Comparison of ENCODE assay signal across 7 mouse cellular contexts in the genomic region with DNA sequence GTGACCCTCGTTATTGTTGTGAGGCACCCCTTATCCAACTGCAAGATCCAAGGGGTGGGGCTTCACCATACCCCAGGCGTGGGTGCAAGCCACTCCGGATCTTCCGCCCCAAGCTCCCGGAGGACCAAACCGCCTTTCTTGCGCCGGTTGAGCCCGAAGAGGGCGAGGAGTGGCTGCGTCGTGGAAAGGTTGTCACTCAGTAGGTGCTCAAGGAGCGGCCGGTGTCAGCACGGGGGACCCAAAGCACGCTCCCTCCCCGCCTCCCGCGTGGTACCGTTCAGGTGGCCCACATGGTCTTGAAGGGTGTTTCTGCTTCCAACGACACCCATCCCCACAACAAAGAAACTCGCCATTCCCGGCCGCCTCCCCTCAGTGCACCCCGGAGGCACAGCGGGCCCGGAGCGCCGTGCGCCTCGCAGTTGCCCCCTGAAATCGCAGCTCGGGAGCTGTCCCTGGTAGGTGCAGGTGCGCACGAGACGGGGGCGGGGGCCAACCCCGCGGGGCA. TPM values are rescaled to one million over a fixed set of nuclear protein-coding genes. Genes with fewer than 3 reads are reported as not detected.
DNase-seq lines count a peak whose midpoint lies in the region; ATAC-seq and TF ChIP-seq lines count a peak whose summit lies in the region.

A gene (plus strand): TSS at position 146 of the 505 bp plus-strand sequence.

- no peak for TF ChIP-seq CTCF in G1E (IDR thresholded peaks at IDR 0.05; ENCODE audit: low read depth, low read length)

- no peak for ATAC-seq in G1E (ENCODE audit: extremely low read depth, insufficient number of reproducible peaks, low FRiP score, poor library complexity, severe bottlenecking)
- peak; percentile 13 for ATAC-seq in heart, embryonic 12.5 days (ENCODE audit: insufficient number of reproducible peaks, low FRiP score)
- ATAC-seq in liver, embryonic 15.5 days (ENCODE audit: insufficient read depth), result no peak
- ATAC-seq in neural tube, embryonic 13.5 days (ENCODE audit: low read depth), result peak; percentile 65

- H3K4me3 ChIP-seq in G1E (ENCODE audit: low read depth, low read length), result peak within 1 kb of the TSS; percentile 92
- peak within 1 kb of the TSS; percentile 98 for H3K4me3 ChIP-seq in erythroblast, embryonic 14.5 days (replicated peaks)
- peak within 1 kb of the TSS; percentile 71 for H3K4me3 ChIP-seq in heart, embryonic 12.5 days
- H3K4me3 ChIP-seq in liver, embryonic 15.5 days (replicated peaks), result peak within 1 kb of the TSS; percentile 79
- H3K4me3 ChIP-seq in neural tube, embryonic 13.5 days, result peak within 1 kb of the TSS; percentile 72

- H3K9ac ChIP-seq in heart, embryonic 12.5 days, result peak within 1 kb of the TSS; percentile 98
- H3K9ac ChIP-seq in liver, embryonic 15.5 days, result peak within 1 kb of the TSS; percentile 95
- H3K9ac ChIP-seq in neural tube, embryonic 13.5 days, result peak within 1 kb of the TSS; percentile 99

- WGBS in heart, embryonic 12.5 days, result under 1% methylated on average over 39 of the region's 39 CpGs
- WGBS in liver, embryonic 15.5 days (ENCODE audit: insufficient replicate concordance), result under 1% methylated on average over 39 of the region's 39 CpGs
- WGBS in neural tube, embryonic 13.5 days, result under 1% methylated on average over 39 of the region's 39 CpGs

- H3K9me3 ChIP-seq in G1E (replicated peaks), result no peaks in the 10 kb centered on the region
- no peaks in the 10 kb centered on the region for H3K9me3 ChIP-seq in erythroblast, embryonic 14.5 days (ENCODE audit: control insufficient read depth, low read length)
- H3K9me3 ChIP-seq in heart, embryonic 12.5 days (replicated peaks), result no peaks in the 10 kb centered on the region
- H3K9me3 ChIP-seq in liver, embryonic 15.5 days (replicated peaks), result no peaks in the 10 kb centered on the region
- no peaks in the 10 kb centered on the region for H3K9me3 ChIP-seq in neural tube, embryonic 13.5 days

- H3K27ac ChIP-seq in heart, embryonic 12.5 days (ENCODE audit: poor library complexity, severe bottlenecking), result peak within 1 kb of the TSS; percentile 100
- peak within 1 kb of the TSS; percentile 97 for H3K27ac ChIP-seq in liver, embryonic 15.5 days (replicated peaks)
- peak within 1 kb of the TSS; percentile 100 for H3K27ac ChIP-seq in neural tube, embryonic 13.5 days (replicated peaks)

- DNase-seq in G1E (ENCODE audit: low spot score), result peak; percentile 18
- DNase-seq in adrenal gland, postnatal 10 days, result peak; percentile 73
- DNase-seq in kidney, postnatal 10 days, result peak; percentile 70

- H3K27me3 ChIP-seq in G1E (ENCODE audit: insufficient read depth, low read length), result peaks cover 21% of the 10 kb centered on the region
- peaks cover 31% of the 10 kb centered on the region for H3K27me3 ChIP-seq in erythroblast, embryonic 14.5 days (ENCODE audit: control insufficient read depth)
- H3K27me3 ChIP-seq in heart, embryonic 12.5 days (replicated peaks), result 0 out of 2 replicates have a peak, but pooled peaks cover 5% of the 10 kb centered on the region
- H3K27me3 ChIP-seq in liver, embryonic 15.5 days, result peaks cover 20% of the 10 kb centered on the region
- no peaks in the 10 kb centered on the region for H3K27me3 ChIP-seq in neural tube, embryonic 13.5 days

- H3K4me1 ChIP-seq in G1E (ENCODE audit: insufficient read depth, low read depth, low read length), result peaks cover 22% of the 10 kb centered on the region
- H3K4me1 ChIP-seq in erythroblast, embryonic 14.5 days (ENCODE audit: control insufficient read depth), result peaks cover 20% of the 10 kb centered on the region
- H3K4me1 ChIP-seq in heart, embryonic 12.5 days (replicated peaks), result peaks cover 14% of the 10 kb centered on the region
- peaks cover 23% of the 10 kb centered on the region for H3K4me1 ChIP-seq in liver, embryonic 15.5 days (replicated peaks)
- H3K4me1 ChIP-seq in neural tube, embryonic 13.5 days (replicated peaks), result peaks cover 42% of the 10 kb centered on the region

- H3K4me2 ChIP-seq in heart, embryonic 12.5 days, result peak within 1 kb of the TSS; percentile 82
- peak within 1 kb of the TSS; percentile 99 for H3K4me2 ChIP-seq in liver, embryonic 15.5 days
- peak within 1 kb of the TSS; percentile 93 for H3K4me2 ChIP-seq in neural tube, embryonic 13.5 days

- peaks cover 15% of the 10 kb centered on the region for H3K36me3 ChIP-seq in G1E (replicated peaks)
- peaks cover 6% of the 10 kb centered on the region for H3K36me3 ChIP-seq in erythroblast, embryonic 14.5 days (ENCODE audit: control insufficient read depth)
- H3K36me3 ChIP-seq in heart, embryonic 12.5 days, result 0 out of 2 replicates have a peak, but pooled peaks cover 3% of the 10 kb centered on the region
- no peaks in the 10 kb centered on the region for H3K36me3 ChIP-seq in liver, embryonic 15.5 days (replicated peaks)
- no peaks in the 10 kb centered on the region for H3K36me3 ChIP-seq in neural tube, embryonic 13.5 days

RNA-seq across cellular contexts. Expression of the gene that starts here (rescaled TPM):
- total RNA-seq in G1E (2014; fragmentation: Nextera tagmentation) (26.0 and 32.4 TPM in 2 replicates), G1E (2017) (29.9 and 36.4 TPM in 2 replicates)
- 5.3 and 6.4 TPM in 2 replicates for polyA plus RNA-seq in G1E (2012)
- 10 to 100 TPM; 42.2 to 55.8 TPM for total RNA-seq in adrenal gland, postnatal 10 days (2021)
- polyA plus RNA-seq in erythroblast, embryonic 14.5 days (2012), result 0.24 and 0.52 TPM in 2 replicates
- 29.3 and 32.9 TPM in 2 replicates for polyA plus RNA-seq in heart, embryonic 12.5 days (2016; fragmentation: Nextera tagmentation; extraction: Ambion mirVana)
- polyA plus RNA-seq in liver, embryonic 15.5 days (2015; fragmentation: Nextera tagmentation; extraction: Ambion mirVana), result 6.1 and 6.6 TPM in 2 replicates
- 43.7 and 45.7 TPM in 2 replicates for polyA plus RNA-seq in neural tube, embryonic 13.5 days (2015; fragmentation: Nextera tagmentation; extraction: Ambion mirVana)

Comparison
In these comparisons a context has a peak if more than half of its experiments do, and no peak if none do; other contexts are left out.
1. ATAC-seq: peak in heart, embryonic 12.5 days (single experiment) and neural tube, embryonic 13.5 days (single experiment); none in G1E (single experiment) and liver, embryonic 15.5 days (single experiment).
2. DNase-seq: peak in every context shown above with its lines; median percentile 73 in adrenal gland, postnatal 10 days; 70 in kidney, postnatal 10 days; 18 in G1E.
3. Peak in every context shown above with its lines, with median percentiles within 50 percentile points of each other: H3K4me3 ChIP-seq, H3K27ac ChIP-seq, H3K4me2 ChIP-seq and H3K9ac ChIP-seq.